Mouse (Mus musculus) heart, postnatal 0 days (tissue): ENCODE data around the gene Vps41.

Experiments used
- CTCF ChIP-seq: IDR thresholded peaks from 2 replicates; pipeline ENCODE4 v1.5.1; 2016; ENCODE audit warnings: antibody characterized with exemption, control low read depth, low read depth
- EP300 ChIP-seq: IDR thresholded peaks from 2 replicates; pipeline ENCODE4 v1.6.1; 2016; ENCODE audit warnings: antibody characterized with exemption, low read depth

- TF ChIP-seq EP300 (no peak), CTCF (no peak)
Measured at GRCm38 (mm10) chr13:18859389-18859788, 142.3 kb downstream of the Vps41 start.
